In the genomic region with DNA sequence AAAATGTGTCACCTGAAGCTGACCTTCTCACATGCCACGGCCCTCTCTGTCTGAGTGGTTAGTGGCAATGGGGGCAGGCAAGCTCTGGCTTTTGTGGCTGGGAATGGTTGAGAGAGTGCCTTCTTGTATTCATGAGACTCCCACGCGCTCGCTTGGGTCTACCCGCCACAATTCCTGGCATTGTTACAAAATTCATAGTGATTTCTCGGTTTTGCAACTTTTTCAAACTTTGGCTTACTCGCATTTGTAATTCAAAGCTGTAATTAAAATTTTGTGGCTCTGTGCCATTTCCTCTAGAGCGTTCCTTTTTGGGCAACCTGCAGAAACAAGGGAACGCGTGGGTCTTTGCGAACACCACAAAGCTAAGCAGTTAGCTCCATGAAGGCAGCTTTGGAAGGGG, we compare ENCODE assay signal across 17 mouse cellular contexts.
A peak's percentile ranks its signal among the peaks of the same experiment; 100 is the strongest.
DNase-seq lines count a peak whose midpoint lies in the region; ATAC-seq and TF ChIP-seq lines count a peak whose summit lies in the region.
"Had no signal": no experiment of that assay in that cellular context is flagged by ENCODE, and none has a peak within 500 bp of the region (broad histone marks: within the 10 kb centered on the region; RNA-seq: fewer than 3 reads in every experiment).

No protein-coding gene starts in this region.

- DNase-seq in lung, embryonic 14.5 days: peak; percentile 11
- no peak for DNase-seq in lung, postnatal 4 days
- peak; percentile 26 to 63 for DNase-seq in layer of hippocampus, adult 2 months (ENCODE audit: low spot score in 2 of 2)
- DNase-seq in left cerebral cortex, postnatal 36 days (ENCODE audit: low spot score in 2 of 2): peak; percentile 6 to 39
- DNase-seq in testis, postnatal 14 days (ENCODE audit: low spot score): peak; percentile 15
- no peak for DNase-seq in liver, postnatal 0 days
- no peak for DNase-seq in embryo, embryonic 10.5 days (ENCODE audit: low spot score)
- DNase-seq in heart, postnatal 4 days: no peak
- DNase-seq: cerebellum, adult 11-12 months; gastrocnemius, postnatal 10 days; kidney, adult 11 months; lung, adult 18-20 months; thymus, adult 2 months had no signal

- TF ChIP-seq EP300 in liver, postnatal 0 days (IDR thresholded peaks at IDR 0.05; ENCODE audit: low read depth): no peak

- H3K9ac ChIP-seq in lung, embryonic 14.5 days: no peak overlapping the region
- no peak overlapping the region for H3K9ac ChIP-seq in liver, postnatal 0 days (replicated peaks)
- H3K9ac ChIP-seq: heart, embryonic 13.5 days; hindbrain, embryonic 14.5 days; midbrain, embryonic 15.5 days had no signal

- H3K9me3 ChIP-seq in lung, embryonic 14.5 days (ENCODE audit: low read depth, low read length): no peaks in the 10 kb centered on the region
- H3K9me3 ChIP-seq in liver, postnatal 0 days (ENCODE audit: low read length): no peaks in the 10 kb centered on the region
- H3K9me3 ChIP-seq: G1E; heart, embryonic 13.5 days; midbrain, embryonic 15.5 days had no signal

- H3K27ac ChIP-seq in lung, embryonic 14.5 days (ENCODE audit: low read depth): no peak overlapping the region
- H3K27ac ChIP-seq in layer of hippocampus, adult 2 months: no peak overlapping the region
- H3K27ac ChIP-seq in liver, postnatal 0 days (ENCODE audit: low read depth): no peak overlapping the region
- H3K27ac ChIP-seq: heart, embryonic 13.5 days; hindbrain, embryonic 14.5 days; midbrain, embryonic 15.5 days had no signal

- H3K36me3 ChIP-seq in lung, embryonic 14.5 days (ENCODE audit: insufficient read depth): no peaks in the 10 kb centered on the region
- no peaks in the 10 kb centered on the region for H3K36me3 ChIP-seq in liver, postnatal 0 days (replicated peaks; ENCODE audit: insufficient read depth, low read length)
- H3K36me3 ChIP-seq: G1E; heart, embryonic 13.5 days; midbrain, embryonic 15.5 days had no signal

- H3K4me1 ChIP-seq in lung, embryonic 14.5 days (ENCODE audit: insufficient read depth): no peaks in the 10 kb centered on the region
- H3K4me1 ChIP-seq in liver, postnatal 0 days (ENCODE audit: insufficient read depth): no peaks in the 10 kb centered on the region
- H3K4me1 ChIP-seq: heart, embryonic 13.5 days; midbrain, embryonic 15.5 days had no signal

- H3K4me2 ChIP-seq in lung, embryonic 14.5 days: no peak overlapping the region
- H3K4me2 ChIP-seq in liver, postnatal 0 days (ENCODE audit: low read depth, low read length): no peak overlapping the region
- H3K4me2 ChIP-seq: heart, embryonic 13.5 days; hindbrain, embryonic 14.5 days; midbrain, embryonic 15.5 days had no signal

- no peak overlapping the region for H3K4me3 ChIP-seq in lung, embryonic 14.5 days (ENCODE audit: low read depth, low read length)
- no peak overlapping the region for H3K4me3 ChIP-seq in layer of hippocampus, adult 2 months
- no peak overlapping the region for H3K4me3 ChIP-seq in liver, postnatal 0 days (ENCODE audit: low read depth, low read length)
- H3K4me3 ChIP-seq: heart, embryonic 13.5 days; midbrain, embryonic 15.5 days had no signal

- no peak for TF ChIP-seq CTCF in lung, embryonic 14.5 days (IDR thresholded peaks at IDR 0.05; ENCODE audit: low read depth)
- TF ChIP-seq CTCF in layer of hippocampus, adult 2 months (conservative IDR thresholded peaks at IDR 0.05): no peak
- no peak for TF ChIP-seq CTCF in liver, postnatal 0 days (IDR thresholded peaks at IDR 0.05; ENCODE audit: low read depth)

- WGBS in lung, embryonic 14.5 days: 87% methylated on average over 11 of the region's 11 CpGs
- WGBS in liver, postnatal 0 days (ENCODE audit: insufficient replicate concordance): 85% methylated on average over 11 of the region's 11 CpGs

- no peak for ATAC-seq in lung, embryonic 14.5 days (ENCODE audit: insufficient read depth)
- ATAC-seq in liver, postnatal 0 days: no peak
- ATAC-seq: midbrain, embryonic 15.5 days had no signal

- intact Hi-C loops in left cerebral cortex, postnatal 36 days (cut with DNase I): no loop called here

- H3K27me3 ChIP-seq in lung, embryonic 14.5 days (ENCODE audit: insufficient read depth, low read length): no peaks in the 10 kb centered on the region
- H3K27me3 ChIP-seq in liver, postnatal 0 days (ENCODE audit: insufficient read depth, low read length): no peaks in the 10 kb centered on the region
- H3K27me3 ChIP-seq: heart, embryonic 13.5 days had no signal

Comparison
In these comparisons a context has a peak if more than half of its experiments do, and no peak if none do; other contexts are left out.
1. DNase-seq: peak in lung, embryonic 14.5 days (single experiment), layer of hippocampus, adult 2 months (2 of 2), left cerebral cortex, postnatal 36 days (2 of 2) and testis, postnatal 14 days (single experiment); none in lung, postnatal 4 days (0 of 2), liver, postnatal 0 days (single experiment), embryo, embryonic 10.5 days (single experiment) and heart, postnatal 4 days (single experiment).